In genomic region chr14:25527321-25527720, GRCm38 (mm10) we compare ENCODE assay signal across 9 mouse cellular contexts.
A peak's percentile ranks its signal among the peaks of the same experiment; 100 is the strongest.
DNase-seq lines count a peak whose midpoint lies in the region; ATAC-seq and TF ChIP-seq lines count a peak whose summit lies in the region.
"Had no signal": no experiment of that assay in that cellular context is flagged by ENCODE, and none has a peak within 500 bp of the region (broad histone marks: within the 10 kb centered on the region; RNA-seq: fewer than 3 reads in every experiment).

No protein-coding gene starts in this region.

- TF ChIP-seq CTCF in spleen, adult 2 months (IDR thresholded peaks at IDR 0.05; ENCODE audit: extremely low read depth, insufficient read depth, insufficient read length, insufficient replicate concordance) = no peak

- peak; percentile 87 for DNase-seq in adrenal gland, adult 8-10 months
- no peak for DNase-seq in adrenal gland, postnatal 4 days (ENCODE audit: low spot score in 2 of 2)
- DNase-seq in spleen, adult 2 months (ENCODE audit: low read depth in 1 of 2, low spot score in 2 of 2) = peak in 1 of 2 experiments; percentile 34
- DNase-seq in spleen, adult 12 weeks (ENCODE audit: low spot score) = no peak
- peak; percentile 32 to 33 for DNase-seq in layer of hippocampus, postnatal 25 days (ENCODE audit: extremely low spot score in 1 of 2, low spot score in 1 of 2)
- no peak for DNase-seq in urinary bladder, postnatal 4 days (ENCODE audit: low spot score in 2 of 2)
- no peak for DNase-seq in gastrocnemius, postnatal 36 days

- 70% methylated on average over 2 of the region's 2 CpGs for WGBS in spleen, adult 2 months

- no peak for TF ChIP-seq POLR2A in spleen, adult 2 months (IDR thresholded peaks at IDR 0.05; ENCODE audit: low read depth, low read length)

- H3K4me3 ChIP-seq in spleen, adult 2 months (ENCODE audit: extremely low read depth, insufficient read depth, insufficient read length) = no peak overlapping the region
- H3K4me3 ChIP-seq: erythroblast, embryonic 14.5 days had no signal

- H3K27me3 ChIP-seq in spleen, adult 2 months (ENCODE audit: control insufficient read depth, insufficient read depth, low read length) = no peaks in the 10 kb centered on the region

- peaks cover 50% of the 10 kb centered on the region; the same call in 1 of the 2 replicates for H3K4me1 ChIP-seq in spleen, adult 2 months (ENCODE audit: control insufficient read depth, insufficient read depth, insufficient read length)

- peak overlapping the region; percentile 28 for H3K27ac ChIP-seq in spleen, adult 2 months (ENCODE audit: insufficient read depth, low read length)

- intact Hi-C loops in gastrocnemius, postnatal 36 days (cut with DNase I) = no loop called here

- ATAC-seq in neutrophil, adult 5-6 weeks (ENCODE audit: extremely low read depth, insufficient number of reproducible peaks, low FRiP score, poor library complexity, severe bottlenecking) = peak; percentile 75

- no peaks in the 10 kb centered on the region for H3K36me3 ChIP-seq in spleen, adult 2 months (ENCODE audit: control insufficient read depth, insufficient read depth, low read length)

Comparison
In these comparisons a context has a peak if more than half of its experiments do, and no peak if none do; other contexts are left out.
1. DNase-seq: peak in adrenal gland, adult 8-10 months (single experiment) and layer of hippocampus, postnatal 25 days (2 of 2); none in adrenal gland, postnatal 4 days (0 of 2), spleen, adult 12 weeks (single experiment), urinary bladder, postnatal 4 days (0 of 2) and gastrocnemius, postnatal 36 days (0 of 2).